Mouse (Mus musculus): ENCODE results near the gene Map1b. TPM values are rescaled to one million over a fixed set of nuclear protein-coding genes. Genes with fewer than 3 reads are reported as not detected.

Gene Map1b
- polyA plus RNA-seq, 2 experiments = 17.5 to 142 TPM

DNA sequence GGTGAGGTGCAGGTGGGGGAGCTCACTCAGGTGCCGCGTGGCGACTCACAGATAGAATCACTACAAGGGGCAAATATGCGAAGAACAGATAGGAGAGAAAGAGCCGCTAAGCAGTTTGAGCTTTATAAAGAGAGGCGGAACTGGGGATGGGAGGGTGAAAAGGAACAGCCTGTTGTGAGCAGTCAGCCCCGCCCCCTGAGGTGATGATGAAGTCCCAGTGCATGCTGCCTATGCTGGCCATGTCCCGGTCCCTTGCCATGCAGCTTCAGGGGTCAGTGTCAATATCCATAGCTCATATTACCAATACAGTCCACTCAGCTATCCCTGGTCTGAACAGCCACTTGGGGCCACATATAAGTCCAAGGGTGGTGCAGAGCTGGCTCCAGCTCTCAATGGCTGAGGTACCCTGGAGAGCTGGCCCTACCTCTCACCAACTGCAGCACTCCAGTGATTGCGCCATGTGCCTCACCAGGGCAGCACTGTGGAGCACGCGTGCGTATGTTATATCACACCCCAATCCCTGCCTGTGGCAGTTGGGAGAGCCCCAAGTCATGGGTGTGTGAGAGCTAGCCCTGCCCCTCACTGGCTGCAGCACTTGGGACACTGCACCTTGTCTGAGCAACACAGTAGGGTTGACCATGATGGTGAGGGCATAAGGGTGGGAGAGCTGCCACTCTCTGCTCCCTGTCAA lies 42.0 kb upstream of the Map1b start:
- Histone ChIP-seq H3K27ac (replicated peaks; ENCODE audit: low read depth, low read length) (no peak overlapping the region), H3K9me3 (ENCODE audit: control insufficient read depth, low read length) (no peaks in the 10 kb centered on the region), H3K4me1 (ENCODE audit: control insufficient read depth, insufficient read depth, low read length) (no peaks in the 10 kb centered on the region), H3K27me3 (ENCODE audit: control insufficient read depth, insufficient read depth, low read length) (no peaks in the 10 kb centered on the region), H3K4me2 (replicated peaks; ENCODE audit: low read depth, low read length, severe bottlenecking) (no peak overlapping the region), H3K4me3 (replicated peaks; ENCODE audit: low read length) (no peak overlapping the region), H3K9ac (ENCODE audit: low read depth, low read length, severe bottlenecking) (no peak overlapping the region), H3K36me3 (ENCODE audit: control insufficient read depth, insufficient read depth, low read length) (no peaks in the 10 kb centered on the region)
- 74% methylated on average over 12 of the region's 12 CpGs for WGBS
- no peak for TF ChIP-seq POLR2A (IDR thresholded peaks at IDR 0.05; ENCODE audit: borderline replicate concordance, extremely low read depth, insufficient read depth, insufficient read length)
- DNase-seq (ENCODE audit: low spot score) = no peak
- no peak for ATAC-seq (ENCODE audit: low FRiP score, low read depth)

DNA sequence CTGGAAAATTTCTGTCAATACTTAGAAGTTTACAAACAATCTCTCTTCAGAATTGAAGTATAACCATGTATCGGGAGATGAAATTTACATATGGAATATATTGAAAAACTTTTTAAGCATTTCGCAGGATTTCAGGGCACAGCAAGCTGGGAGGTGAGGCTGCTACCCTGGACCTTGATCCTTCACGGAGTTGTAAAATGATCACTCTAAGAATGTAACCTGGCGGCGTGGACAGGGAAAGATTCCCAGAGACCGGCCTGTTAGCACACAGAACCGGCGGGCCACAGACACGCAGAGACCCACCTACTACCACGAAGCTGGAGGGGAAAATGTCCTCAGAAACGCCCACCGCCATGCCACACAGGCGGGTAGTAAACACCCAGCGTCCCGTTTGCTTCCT lies 41.5 kb upstream of the Map1b start:
- no peaks in the 10 kb centered on the region for H3K27me3 ChIP-seq (ENCODE audit: control insufficient read depth, insufficient read depth, low read length)
- no peak overlapping the region for H3K27ac ChIP-seq (replicated peaks; ENCODE audit: low read depth, low read length)
- H3K36me3 ChIP-seq (ENCODE audit: control insufficient read depth, insufficient read depth, low read length) = no peaks in the 10 kb centered on the region
- H3K9me3 ChIP-seq (ENCODE audit: control insufficient read depth, low read length) = no peaks in the 10 kb centered on the region
- WGBS = 62% methylated on average over 15 of the region's 15 CpGs
- no peak for TF ChIP-seq POLR2A (IDR thresholded peaks at IDR 0.05; ENCODE audit: borderline replicate concordance, extremely low read depth, insufficient read depth, insufficient read length)
- H3K4me3 ChIP-seq (replicated peaks; ENCODE audit: low read length) = no peak overlapping the region
- no peak for DNase-seq (ENCODE audit: low spot score)
- H3K9ac ChIP-seq (ENCODE audit: low read depth, low read length, severe bottlenecking) = no peak overlapping the region
- H3K4me1 ChIP-seq (ENCODE audit: control insufficient read depth, insufficient read depth, low read length) = no peaks in the 10 kb centered on the region
- no peak for ATAC-seq (ENCODE audit: low FRiP score, low read depth)
- no peak overlapping the region for H3K4me2 ChIP-seq (replicated peaks; ENCODE audit: low read depth, low read length, severe bottlenecking)

GRCm38 (mm10) chr13:99557331-99557730 lies 41.0 kb upstream of the Map1b start:
- Histone ChIP-seq H3K9me3 (ENCODE audit: control insufficient read depth, low read length) (no peaks in the 10 kb centered on the region), H3K27me3 (ENCODE audit: control insufficient read depth, insufficient read depth, low read length) (no peaks in the 10 kb centered on the region), H3K4me3 (replicated peaks; ENCODE audit: low read length) (no peak overlapping the region), H3K27ac (replicated peaks; ENCODE audit: low read depth, low read length) (no peak overlapping the region), H3K36me3 (ENCODE audit: control insufficient read depth, insufficient read depth, low read length) (no peaks in the 10 kb centered on the region), H3K4me1 (ENCODE audit: control insufficient read depth, insufficient read depth, low read length) (no peaks in the 10 kb centered on the region), H3K4me2 (replicated peaks; ENCODE audit: low read depth, low read length, severe bottlenecking) (no peak overlapping the region), H3K9ac (ENCODE audit: low read depth, low read length, severe bottlenecking) (no peak overlapping the region)
- DNase-seq (ENCODE audit: low spot score) (no peak), ATAC-seq (ENCODE audit: low FRiP score, low read depth) (no peak)
- no peak for TF ChIP-seq POLR2A (IDR thresholded peaks at IDR 0.05; ENCODE audit: borderline replicate concordance, extremely low read depth, insufficient read depth, insufficient read length)
- 89% methylated on average over 5 of the region's 5 CpGs for WGBS

GRCm38 (mm10) chr13:99554960-99555359 lies 38.6 kb upstream of the Map1b start:
- ATAC-seq (ENCODE audit: low FRiP score, low read depth) (no peak), DNase-seq (ENCODE audit: low spot score) (no peak)
- WGBS = 63% methylated on average over 8 of the region's 8 CpGs
- Histone ChIP-seq H3K9me3 (ENCODE audit: control insufficient read depth, low read length) (no peaks in the 10 kb centered on the region), H3K27me3 (ENCODE audit: control insufficient read depth, insufficient read depth, low read length) (no peaks in the 10 kb centered on the region), H3K4me1 (ENCODE audit: control insufficient read depth, insufficient read depth, low read length) (no peaks in the 10 kb centered on the region), H3K4me3 (replicated peaks; ENCODE audit: low read length) (no peak overlapping the region), H3K4me2 (replicated peaks; ENCODE audit: low read depth, low read length, severe bottlenecking) (no peak overlapping the region), H3K9ac (ENCODE audit: low read depth, low read length, severe bottlenecking) (no peak overlapping the region), H3K27ac (replicated peaks; ENCODE audit: low read depth, low read length) (no peak overlapping the region), H3K36me3 (ENCODE audit: control insufficient read depth, insufficient read depth, low read length) (no peaks in the 10 kb centered on the region)
- no peak for TF ChIP-seq POLR2A (IDR thresholded peaks at IDR 0.05; ENCODE audit: borderline replicate concordance, extremely low read depth, insufficient read depth, insufficient read length)

- Histone ChIP-seq H3K4me3 (replicated peaks; ENCODE audit: low read length) (no peak overlapping the region), H3K9ac (ENCODE audit: low read depth, low read length, severe bottlenecking) (no peak overlapping the region), H3K4me1 (ENCODE audit: control insufficient read depth, insufficient read depth, low read length) (peaks cover 5% of the 10 kb centered on the region; the same call in 1 of the 2 replicates), H3K27me3 (ENCODE audit: control insufficient read depth, insufficient read depth, low read length) (no peaks in the 10 kb centered on the region), H3K27ac (replicated peaks; ENCODE audit: low read depth, low read length) (no peak overlapping the region), H3K36me3 (ENCODE audit: control insufficient read depth, insufficient read depth, low read length) (no peaks in the 10 kb centered on the region), H3K4me2 (replicated peaks; ENCODE audit: low read depth, low read length, severe bottlenecking) (no peak overlapping the region), H3K9me3 (ENCODE audit: control insufficient read depth, low read length) (no peaks in the 10 kb centered on the region)
- WGBS = 81% methylated on average over 6 of the region's 6 CpGs
- TF ChIP-seq POLR2A (IDR thresholded peaks at IDR 0.05; ENCODE audit: borderline replicate concordance, extremely low read depth, insufficient read depth, insufficient read length) = no peak
- DNase-seq (ENCODE audit: low spot score) (no peak), ATAC-seq (ENCODE audit: low FRiP score, low read depth) (no peak)
These were observed 38.1 kb upstream of the Map1b start for GRCm38 (mm10) chr13:99554466-99554865.
